Mouse (Mus musculus) heart, embryonic 14.5 days (tissue): Measurements from ENCODE around the gene Nploc4. TPM values are rescaled to one million over a fixed set of nuclear protein-coding genes. Genes with fewer than 3 reads are reported as not detected.

ENCODE experiments used
- ATAC-seq: fragments of 200-750 bp; cut with Nextera tagmentation; 2 replicates; pipeline ENCODE4 v1.8.0; 2017; ENCODE audit warnings: low read depth, moderate TSS enrichment; ENCODE audit not compliant: insufficient number of reproducible peaks, insufficient read depth, low FRiP score
- H3K27ac ChIP-seq, 2 experiments: fragments of 200-500 bp in 1 of 2; fragments of 300-500 bp in 1 of 2; sonication (generic) in 1 of 2; replicated peaks in 1 of 2; 2 replicates each; pipeline ENCODE4 v1.5.1; 2012 to 2014; ENCODE audit warnings: low read depth in 2 of 2, low read length in 2 of 2, control low read depth in 1 of 2, mild to moderate bottlenecking in 1 of 2, mixed read lengths in 1 of 2; ENCODE audit not compliant: control insufficient read depth in 1 of 2, insufficient read depth in 1 of 2
- H3K27me3 ChIP-seq: fragments of 300-500 bp; sonication (generic); 2 replicates; pipeline ENCODE4 v1.6.1; 2014; ENCODE audit warnings: mild to moderate bottlenecking, low read length, control low read depth; ENCODE audit not compliant: control insufficient read depth, insufficient read depth
- H3K36me3 ChIP-seq: fragments of 300-500 bp; sonication (generic); 2 replicates; pipeline ENCODE4 v1.6.1; 2014; ENCODE audit warnings: mild to moderate bottlenecking, control low read depth, low read length, mixed read lengths; ENCODE audit not compliant: control insufficient read depth, insufficient read depth
- H3K4me1 ChIP-seq, 2 experiments: fragments of 200-500 bp in 1 of 2; fragments of 300-500 bp in 1 of 2; sonication (generic) in 1 of 2; 2 replicates each; pipeline ENCODE4 v1.6.1; 2012 to 2014; ENCODE audit warnings: low read length in 2 of 2, control low read depth in 1 of 2, mixed read lengths in 1 of 2; ENCODE audit not compliant: control insufficient read depth in 2 of 2, insufficient read depth in 2 of 2
- H3K4me2 ChIP-seq: fragments of 300-500 bp; sonication (generic); 2 replicates; pipeline ENCODE4 v1.6.1; 2014; ENCODE audit warnings: mild to moderate bottlenecking, low read length
- H3K4me3 ChIP-seq, 2 experiments: fragments of 200-500 bp in 1 of 2; fragments of 300-500 bp in 1 of 2; sonication (generic) in 1 of 2; 2 replicates each; pipeline ENCODE4 v1.5.1; 2012 to 2014; ENCODE audit warnings: low read length in 2 of 2, mild to moderate bottlenecking in 2 of 2, control low read depth in 1 of 2, low read depth in 1 of 2, moderate library complexity in 1 of 2; ENCODE audit not compliant: control insufficient read depth in 1 of 2, insufficient read depth in 1 of 2
- H3K9ac ChIP-seq: fragments of 300-500 bp; sonication (generic); 2 replicates; pipeline ENCODE4 v1.6.1; 2014; ENCODE audit warnings: mild to moderate bottlenecking, low read length
- H3K9me3 ChIP-seq: fragments of 300-500 bp; sonication (generic); 2 replicates; pipeline ENCODE4 v1.6.1; 2016; ENCODE audit warnings: low read length, control low read depth; ENCODE audit not compliant: control insufficient read depth
- WGBS: fragments of 180-500 bp; shearing (Covaris S2); extraction: QIAGEN DNeasy Blood & Tissue Kit; methylation state at CpG from one replicate; pipeline ENCODE4 v1.1.7; 2014; 5-methylcytosine and 5-hydroxymethylcytosine counted together
- polyA plus RNA-seq: library from polyadenylated mRNA; unstranded; fragments of >200 nt; fragmentation: Nextera tagmentation; extraction: Ambion mirVana; gene quantifications from 2 replicates; pipeline ENCODE4 v1.2.1, GENCODE M21; 2014

The Nploc4 gene
- polyA plus RNA-seq, 1 experiment from 2014 or later = 37.2 TPM

DNA sequence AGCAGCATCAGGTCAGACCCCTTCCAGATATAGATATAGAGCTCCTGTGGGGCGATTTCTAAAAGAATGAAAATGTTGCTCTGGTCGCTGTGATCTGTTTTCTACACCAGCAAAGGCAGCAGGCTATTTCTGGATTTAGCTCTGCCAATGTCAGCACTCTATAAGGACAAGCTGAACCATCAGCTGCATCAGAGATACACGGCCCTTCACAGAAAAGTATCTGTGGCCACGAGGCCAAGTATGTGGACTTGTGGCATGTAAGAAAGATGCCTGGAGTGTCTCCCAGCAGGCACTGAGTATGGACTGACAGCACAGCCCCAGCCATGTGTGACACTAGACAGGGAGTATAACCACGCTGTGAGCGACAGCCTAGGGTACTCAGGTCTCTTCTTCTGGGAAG is 50.9 kb downstream of the Nploc4 start:
- 42% methylated on average over 6 of the region's 6 CpGs for WGBS
- no peaks in the 10 kb centered on the region for H3K9me3 ChIP-seq
- ATAC-seq = peak; percentile 73
- peaks cover 67% of the 10 kb centered on the region for H3K36me3 ChIP-seq
- peaks cover 20 to 41% of the 10 kb centered on the region in 2 experiments for H3K4me1 ChIP-seq
- no peak overlapping the region for H3K4me3 ChIP-seq
- no peaks in the 10 kb centered on the region for H3K27me3 ChIP-seq
- H3K4me2 ChIP-seq = peak overlapping the region; percentile 39
- H3K27ac ChIP-seq = peak overlapping the region; percentile 98 to 99
- H3K9ac ChIP-seq = peak overlapping the region; percentile 54; the same call in 1 of the 2 replicates

DNA sequence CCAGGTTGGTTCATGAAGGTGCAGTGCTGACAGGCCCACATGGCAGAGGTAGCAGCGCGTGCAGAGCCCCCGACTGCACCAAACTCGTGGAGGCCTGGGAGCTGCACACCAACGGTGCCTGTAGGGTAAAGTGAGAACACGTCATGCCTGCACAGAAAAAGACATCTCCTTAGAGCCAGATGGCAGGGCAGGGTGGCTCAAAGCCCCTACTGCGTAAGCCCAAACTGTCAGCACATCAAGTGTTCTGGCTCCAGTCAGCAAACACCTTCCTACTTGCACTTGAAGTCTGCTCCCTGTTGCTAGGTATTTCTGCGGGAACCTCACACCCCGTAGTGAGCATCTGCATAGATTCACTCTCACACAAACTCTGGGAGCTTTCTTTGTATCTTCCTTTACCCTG is 55.0 kb downstream of the Nploc4 start:
- peak; percentile 55 for ATAC-seq
- H3K4me1 ChIP-seq = peaks cover 32 to 60% of the 10 kb centered on the region in 2 experiments
- no peaks in the 10 kb centered on the region for H3K9me3 ChIP-seq
- peak overlapping the region; percentile 62 for H3K9ac ChIP-seq
- WGBS = 33% methylated on average over 9 of the region's 9 CpGs
- H3K4me3 ChIP-seq = no peak overlapping the region
- no peaks in the 10 kb centered on the region for H3K27me3 ChIP-seq
- peak overlapping the region; percentile 88 to 95 for H3K27ac ChIP-seq
- H3K4me2 ChIP-seq = 0 out of 2 replicates have a peak overlapping the region, but pooled peaks have one; percentile 13
- peaks cover 71% of the 10 kb centered on the region for H3K36me3 ChIP-seq

DNA sequence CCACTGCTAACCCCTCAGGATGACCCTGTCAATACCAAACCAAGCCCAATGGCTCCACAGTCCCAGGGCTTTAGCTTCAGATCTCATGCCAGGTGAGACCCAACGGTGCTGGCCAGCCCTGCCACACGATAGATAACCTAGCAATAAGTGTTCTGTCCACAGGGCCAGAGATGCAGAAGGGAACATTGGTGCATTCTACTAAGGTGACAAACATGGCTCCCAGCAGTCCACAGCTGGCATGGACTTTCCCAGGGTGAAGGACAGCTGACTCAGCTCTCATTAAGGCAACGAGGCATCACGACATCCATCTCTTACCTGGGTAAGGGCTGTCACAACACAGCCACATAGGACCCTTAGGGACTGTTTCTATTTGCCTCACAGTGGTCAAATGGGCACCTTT is 56.4 kb downstream of the Nploc4 start:
- H3K27me3 ChIP-seq = no peaks in the 10 kb centered on the region
- peak overlapping the region; percentile 88 to 95 for H3K27ac ChIP-seq
- 90% methylated on average over 4 of the region's 4 CpGs for WGBS
- H3K4me3 ChIP-seq = no peak overlapping the region
- peak overlapping the region; percentile 62 for H3K9ac ChIP-seq
- H3K4me2 ChIP-seq = no peak overlapping the region
- no peak for ATAC-seq
- peaks cover 75% of the 10 kb centered on the region for H3K36me3 ChIP-seq
- H3K4me1 ChIP-seq = peaks cover 30 to 61% of the 10 kb centered on the region in 2 experiments
- H3K9me3 ChIP-seq = no peaks in the 10 kb centered on the region

DNA sequence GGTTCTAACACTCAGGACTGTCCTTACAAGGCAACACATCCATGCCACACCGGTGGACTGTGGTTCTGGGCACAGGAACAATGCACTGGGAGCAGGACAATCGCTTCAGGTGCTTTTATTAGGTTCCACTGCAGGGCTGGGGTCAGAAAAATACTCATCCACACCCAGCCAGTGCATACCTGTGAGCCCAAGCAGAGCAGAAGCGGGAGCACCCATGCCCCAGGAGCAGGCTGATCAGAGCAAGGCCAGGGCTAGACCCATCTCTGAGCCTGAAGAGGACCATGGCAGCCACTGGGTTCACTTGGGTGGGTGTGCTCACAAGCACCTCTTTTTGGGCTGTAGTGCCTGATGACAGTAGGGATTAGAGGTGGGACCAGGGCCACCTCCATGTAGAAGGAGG is 57.2 kb downstream of the Nploc4 start:
- Histone ChIP-seq H3K9ac (no peak overlapping the region), H3K27ac (no peak overlapping the region)

DNA sequence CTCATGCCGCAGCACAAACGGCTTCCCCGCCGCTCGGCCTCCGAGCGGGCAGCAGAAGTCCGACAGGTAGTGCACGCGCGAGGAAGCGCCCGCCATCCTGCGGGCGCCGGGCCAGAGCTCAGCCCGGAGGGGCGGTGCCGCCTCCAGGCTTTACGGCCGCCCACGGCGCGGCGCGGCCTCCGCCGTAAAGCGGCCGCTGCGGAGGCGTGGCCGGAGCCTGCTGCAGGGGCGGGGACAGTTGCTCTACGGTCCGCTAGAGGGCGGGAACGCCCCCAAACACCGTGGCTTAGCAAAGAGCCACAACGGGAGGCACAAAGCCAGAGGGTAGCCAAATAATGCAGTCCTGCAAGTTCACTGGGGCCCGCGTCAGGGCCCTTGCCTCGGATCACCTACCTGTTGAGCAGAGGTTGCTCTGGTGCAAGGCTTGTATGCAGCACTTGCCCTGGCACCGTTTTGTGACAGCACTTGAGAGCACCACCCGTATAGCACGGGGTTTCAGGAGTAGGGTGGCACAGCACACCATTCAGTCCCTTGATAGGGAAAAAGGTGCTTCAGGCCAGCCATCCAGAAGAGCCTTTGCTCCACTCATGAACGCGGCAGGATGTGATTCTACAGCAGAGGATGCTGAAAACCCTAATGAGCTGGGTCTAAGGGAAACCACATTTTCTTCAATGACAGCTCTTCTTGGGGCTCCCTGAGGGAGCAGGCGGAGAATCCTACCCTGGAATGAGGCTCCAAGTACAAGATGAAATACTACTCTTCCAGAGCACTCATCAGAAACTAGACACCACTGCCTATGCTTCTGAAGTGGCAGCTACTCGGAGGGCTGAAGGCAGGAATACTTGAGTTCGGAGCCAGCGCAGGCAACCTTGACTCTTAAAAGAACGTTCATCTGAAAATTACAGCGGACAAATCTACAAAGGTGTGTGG is 58.6 kb downstream of the Nploc4 start, which contains the start of gene Faap100:
Gene Faap100 (minus strand): TSS at position 154 of the 930 bp plus-strand sequence.
- Histone ChIP-seq H3K9ac (peak within 1 kb of the TSS; percentile 89), H3K4me2 (peak within 1 kb of the TSS; percentile 97), H3K4me1 (peaks cover 28 to 59% of the 10 kb centered on the region in 2 experiments), H3K9me3 (no peaks in the 10 kb centered on the region), H3K27me3 (no peaks in the 10 kb centered on the region), H3K4me3 (peak within 1 kb of the TSS; percentile 79), H3K27ac (peak within 1 kb of the TSS; percentile 78 to 79), H3K36me3 (peaks cover 75% of the 10 kb centered on the region)
- ATAC-seq = peak; percentile 68
- WGBS = 8% methylated on average over 54 of the region's 54 CpGs

More for the DNA sequence above, 57.2 kb downstream of the Nploc4 start:
- 89% methylated on average over 3 of the region's 3 CpGs for WGBS
- no peak overlapping the region for H3K4me2 ChIP-seq
- H3K4me3 ChIP-seq = no peak overlapping the region
- no peak for ATAC-seq
- H3K27me3 ChIP-seq = no peaks in the 10 kb centered on the region
- no peaks in the 10 kb centered on the region for H3K9me3 ChIP-seq
- H3K4me1 ChIP-seq = peaks cover 25 to 53% of the 10 kb centered on the region in 2 experiments
- H3K36me3 ChIP-seq = peaks cover 75% of the 10 kb centered on the region

DNA sequence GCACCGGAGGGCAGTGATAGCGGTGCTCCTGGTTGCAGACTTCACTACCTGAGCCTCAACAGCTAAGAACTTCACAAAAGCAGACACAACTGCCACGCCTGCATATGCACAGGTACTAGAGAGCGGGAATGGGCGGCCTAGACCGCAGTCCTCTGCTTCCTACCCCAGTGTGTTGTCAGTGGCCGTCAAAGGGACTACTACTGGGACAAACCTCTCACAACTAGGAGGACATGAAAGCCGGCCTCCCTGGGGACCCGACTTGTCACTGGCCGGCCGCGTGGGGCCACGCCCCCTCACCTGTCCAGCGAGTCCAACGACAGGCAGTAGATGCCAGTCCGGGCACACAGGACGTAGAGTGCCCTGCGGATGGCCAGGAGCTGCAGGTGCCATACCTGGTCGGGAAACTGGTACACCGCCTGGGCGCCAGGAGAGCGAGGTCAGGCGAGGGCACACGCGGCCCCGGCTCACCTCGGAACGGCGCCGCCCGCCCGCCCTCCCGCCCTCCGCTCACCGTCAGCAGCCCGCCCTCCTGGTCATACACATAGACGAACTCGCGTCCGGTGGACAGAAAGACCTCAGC is 59.4 kb downstream of the Nploc4 start:
- ATAC-seq = 0 out of 2 replicates have a peak, but pooled peaks have one; percentile 2
- peaks cover 75% of the 10 kb centered on the region for H3K36me3 ChIP-seq
- 2% methylated on average over 40 of the region's 40 CpGs for WGBS

DNA sequence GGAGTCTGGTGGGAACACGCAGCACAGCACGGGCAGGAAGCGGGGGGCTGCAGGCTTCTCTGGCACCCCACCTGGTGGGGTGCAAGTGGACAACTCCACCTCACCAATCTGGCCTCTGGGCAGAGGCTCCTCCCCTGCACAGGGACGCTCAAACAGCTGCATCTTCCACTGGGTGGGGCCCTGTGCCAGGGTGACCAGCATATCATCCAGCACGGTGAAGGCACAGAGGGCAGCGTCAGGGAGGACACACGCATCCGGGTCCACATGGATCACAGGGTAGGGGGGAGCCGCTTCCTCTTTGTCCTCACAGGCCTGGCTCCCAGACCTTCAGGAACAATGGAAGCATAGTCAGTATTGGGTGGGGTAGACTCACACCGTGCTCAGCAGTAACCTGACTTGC is 60.2 kb downstream of the Nploc4 start:
- Histone ChIP-seq H3K36me3 (peaks cover 75% of the 10 kb centered on the region), H3K27me3 (no peaks in the 10 kb centered on the region), H3K27ac (no peak overlapping the region), H3K4me3 (peak overlapping the region; percentile 79), H3K9me3 (no peaks in the 10 kb centered on the region), H3K9ac (peak overlapping the region; percentile 89), H3K4me1 (peaks cover 23 to 55% of the 10 kb centered on the region in 2 experiments), H3K4me2 (peak overlapping the region; percentile 97)
- WGBS = 64% methylated on average over 10 of the region's 10 CpGs
- no peak for ATAC-seq

More for the DNA sequence above, 59.4 kb downstream of the Nploc4 start:
- peak overlapping the region; percentile 89 for H3K9ac ChIP-seq
- peaks cover 26 to 61% of the 10 kb centered on the region in 2 experiments for H3K4me1 ChIP-seq
- peak overlapping the region; percentile 79 for H3K4me3 ChIP-seq
- H3K4me2 ChIP-seq = peak overlapping the region; percentile 97
- no peaks in the 10 kb centered on the region for H3K27me3 ChIP-seq
- no peaks in the 10 kb centered on the region for H3K9me3 ChIP-seq
- H3K27ac ChIP-seq = peak overlapping the region; percentile 6 to 78; a peak in 1 of 4 replicates
